ENCODE assay signal across 15 mouse cellular contexts in the genomic region with DNA sequence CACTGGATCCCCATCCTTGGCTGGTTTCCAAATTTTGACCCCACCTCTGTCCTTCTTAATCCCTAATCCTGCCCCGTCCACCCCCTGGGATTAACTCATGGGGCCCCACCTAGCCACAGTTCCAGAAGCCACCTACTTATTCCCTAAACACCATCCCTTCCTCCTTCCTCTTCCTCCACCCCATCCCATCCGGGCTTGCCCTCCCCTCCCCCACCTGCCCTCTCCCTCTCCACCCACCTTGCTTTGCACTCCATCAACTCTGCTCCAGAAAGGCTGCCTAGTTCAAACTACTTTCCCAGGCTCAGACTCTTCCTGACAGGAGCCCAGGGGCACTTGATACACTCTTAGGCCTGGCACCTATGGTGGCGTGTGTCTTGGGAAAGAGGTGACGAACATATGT. TPM values are rescaled to one million over a fixed set of nuclear protein-coding genes. Genes with fewer than 3 reads are reported as not detected.
A peak's percentile ranks its signal among the peaks of the same experiment; 100 is the strongest.
DNase-seq lines count a peak whose midpoint lies in the region; ATAC-seq and TF ChIP-seq lines count a peak whose summit lies in the region.
"Had no signal": no experiment of that assay in that cellular context is flagged by ENCODE, and none has a peak within 500 bp of the region (broad histone marks: within the 10 kb centered on the region; RNA-seq: fewer than 3 reads in every experiment).

A gene (plus strand): TSS at position 301 of the 400 bp plus-strand sequence.

- ATAC-seq in heart, embryonic 15.5 days (replicated peaks; ENCODE audit: insufficient number of reproducible peaks, insufficient read depth, low FRiP score, low read depth) = no peak
- ATAC-seq in lung, embryonic 15.5 days (ENCODE audit: borderline replicate concordance, extremely low read depth, low FRiP score, low TSS enrichment) = no peak
- ATAC-seq in embryonic facial prominence, embryonic 13.5 days (ENCODE audit: insufficient number of reproducible peaks, insufficient read depth, low FRiP score, low TSS enrichment, low read depth) = no peak
- no peak for ATAC-seq in midbrain, postnatal 0 days (ENCODE audit: low FRiP score)

- H3K9ac ChIP-seq in heart, embryonic 15.5 days = no peak within 1 kb of the TSS
- no peak within 1 kb of the TSS for H3K9ac ChIP-seq in lung, embryonic 15.5 days
- H3K9ac ChIP-seq in embryonic facial prominence, embryonic 13.5 days = no peak within 1 kb of the TSS
- no peak within 1 kb of the TSS for H3K9ac ChIP-seq in midbrain, postnatal 0 days (replicated peaks; ENCODE audit: low read length, poor library complexity, severe bottlenecking)
- H3K9ac ChIP-seq: neural tube, embryonic 13.5 days had no signal

- 0 out of 2 replicates have a peak, but pooled peaks cover 4% of the 10 kb centered on the region for H3K4me1 ChIP-seq in heart, embryonic 15.5 days (replicated peaks)
- H3K4me1 ChIP-seq in lung, embryonic 15.5 days = peaks cover 15% of the 10 kb centered on the region
- H3K4me1 ChIP-seq in embryonic facial prominence, embryonic 13.5 days = peaks cover 16% of the 10 kb centered on the region
- no peaks in the 10 kb centered on the region for H3K4me1 ChIP-seq in midbrain, postnatal 0 days (ENCODE audit: insufficient read depth, low read length)
- H3K4me1 ChIP-seq: neural tube, embryonic 13.5 days had no signal

- intact Hi-C loops in heart, postnatal 25 days (cut with DNase I) = no loop called here
- intact Hi-C loops in left cerebral cortex, postnatal 36 days (cut with DNase I) = no loop called here

- H3K4me3 ChIP-seq in heart, embryonic 15.5 days = no peak within 1 kb of the TSS
- no peak within 1 kb of the TSS for H3K4me3 ChIP-seq in lung, embryonic 15.5 days
- peak within 1 kb of the TSS; percentile 24 for H3K4me3 ChIP-seq in embryonic facial prominence, embryonic 13.5 days
- no peak within 1 kb of the TSS for H3K4me3 ChIP-seq in midbrain, postnatal 0 days (ENCODE audit: low read depth, low read length)
- H3K4me3 ChIP-seq: neural tube, embryonic 13.5 days had no signal

- 59% methylated on average over 4 of the region's 4 CpGs for WGBS in heart, embryonic 15.5 days
- 45% methylated on average over 4 of the region's 4 CpGs for WGBS in lung, embryonic 15.5 days
- 56% methylated on average over 4 of the region's 4 CpGs for WGBS in embryonic facial prominence, embryonic 13.5 days
- WGBS in midbrain, postnatal 0 days = 54% methylated on average over 4 of the region's 4 CpGs

- no peaks in the 10 kb centered on the region for H3K9me3 ChIP-seq in heart, embryonic 15.5 days (replicated peaks)
- H3K9me3 ChIP-seq in lung, embryonic 15.5 days = no peaks in the 10 kb centered on the region
- no peaks in the 10 kb centered on the region for H3K9me3 ChIP-seq in embryonic facial prominence, embryonic 13.5 days
- no peaks in the 10 kb centered on the region for H3K9me3 ChIP-seq in midbrain, postnatal 0 days (ENCODE audit: low read length)
- H3K9me3 ChIP-seq: neural tube, embryonic 13.5 days had no signal

- TF ChIP-seq CTCF in midbrain, postnatal 0 days (IDR thresholded peaks at IDR 0.05) = no peak

- DNase-seq in heart, postnatal 25 days (ENCODE audit: low spot score) = no peak
- DNase-seq in lung, postnatal 4 days = no peak
- DNase-seq in midbrain, postnatal 0 days (ENCODE audit: low spot score) = no peak
- DNase-seq in left cerebral cortex, postnatal 36 days (ENCODE audit: low spot score in 2 of 2) = no peak
- DNase-seq in layer of hippocampus, postnatal 36 days = no peak
- DNase-seq: cerebellum, adult 9-10 months; heart, postnatal 4 days; thymus, postnatal 4 days had no signal

- no peaks in the 10 kb centered on the region for H3K36me3 ChIP-seq in heart, embryonic 15.5 days
- H3K36me3 ChIP-seq in lung, embryonic 15.5 days = no peaks in the 10 kb centered on the region
- H3K36me3 ChIP-seq in embryonic facial prominence, embryonic 13.5 days = no peaks in the 10 kb centered on the region
- H3K36me3 ChIP-seq in midbrain, postnatal 0 days (ENCODE audit: insufficient read depth, low read length) = no peaks in the 10 kb centered on the region
- H3K36me3 ChIP-seq: neural tube, embryonic 13.5 days had no signal

- 0 out of 2 replicates have a peak within 1 kb of the TSS, but pooled peaks have one; percentile 3 for H3K4me2 ChIP-seq in heart, embryonic 15.5 days
- H3K4me2 ChIP-seq in lung, embryonic 15.5 days = peak within 1 kb of the TSS; percentile 44
- H3K4me2 ChIP-seq in embryonic facial prominence, embryonic 13.5 days = peak within 1 kb of the TSS; percentile 50
- peak within 1 kb of the TSS; percentile 12; the same call in 1 of the 2 replicates for H3K4me2 ChIP-seq in midbrain, postnatal 0 days (ENCODE audit: low read depth, low read length, poor library complexity, severe bottlenecking)
- H3K4me2 ChIP-seq: neural tube, embryonic 13.5 days had no signal

- peaks cover 6% of the 10 kb centered on the region for H3K27me3 ChIP-seq in heart, embryonic 15.5 days
- no peaks in the 10 kb centered on the region for H3K27me3 ChIP-seq in lung, embryonic 15.5 days
- H3K27me3 ChIP-seq in embryonic facial prominence, embryonic 13.5 days = 0 out of 2 replicates have a peak, but pooled peaks cover 3% of the 10 kb centered on the region
- H3K27me3 ChIP-seq in midbrain, postnatal 0 days (ENCODE audit: insufficient read depth, low read length) = no peaks in the 10 kb centered on the region

- no peak within 1 kb of the TSS for H3K27ac ChIP-seq in heart, embryonic 15.5 days
- 0 out of 2 replicates have a peak within 1 kb of the TSS, but pooled peaks have one; percentile 69 for H3K27ac ChIP-seq in lung, embryonic 15.5 days
- no peak within 1 kb of the TSS for H3K27ac ChIP-seq in embryonic facial prominence, embryonic 13.5 days
- no peak within 1 kb of the TSS for H3K27ac ChIP-seq in midbrain, postnatal 0 days (ENCODE audit: low read depth, low read length)
- H3K27ac ChIP-seq: neural tube, embryonic 13.5 days had no signal

RNA-seq across cellular contexts. Expression of the gene that starts here (rescaled TPM):
- polyA plus RNA-seq in heart, embryonic 15.5 days (2015; fragmentation: Nextera tagmentation; extraction: Ambion mirVana) = 0.19 and 0.34 TPM in 2 replicates
- total RNA-seq in heart, postnatal 25 days (2021) = not detected
- polyA plus RNA-seq in lung, embryonic 15.5 days (2015; fragmentation: Nextera tagmentation; extraction: Ambion mirVana) = 2.6 and 3.0 TPM in 2 replicates
- 1.6 and 2.2 TPM in 2 replicates for polyA plus RNA-seq in embryonic facial prominence, embryonic 13.5 days (2015; fragmentation: Nextera tagmentation; extraction: Ambion mirVana)
- 0.22 TPM in 1 of 2 replicates, not detected in the other for total RNA-seq in midbrain, postnatal 0 days (2014; rRNA removed)
- 0.11 and 0.29 TPM in 2 replicates for polyA plus RNA-seq in midbrain, postnatal 0 days (2015; fragmentation: Nextera tagmentation; extraction: Ambion mirVana)
- total RNA-seq in left cerebral cortex, postnatal 36 days (2021) = not detected
- not detected for total RNA-seq in layer of hippocampus, postnatal 36 days (2021)
- total RNA-seq: adrenal gland, postnatal 4 days; heart, postnatal 4 days; left cerebral cortex, postnatal 10 days; megakaryocyte, adult 5-6 weeks had no signal
- polyA plus RNA-seq: neural tube, embryonic 13.5 days had no signal
